Mouse (Mus musculus) bone marrow, adult 2 months (tissue): Measurements from ENCODE around the gene Lmbr1. TPM values are rescaled to one million over a fixed set of nuclear protein-coding genes. Genes with fewer than 3 reads are reported as not detected.

Experiments used
- H3K27ac ChIP-seq: fragments of 200-500 bp; 2 replicates; pipeline ENCODE4 v1.5.1; 2012; ENCODE audit warnings: low read depth, mild to moderate bottlenecking, control low read depth, inconsistent platforms, low read length; ENCODE audit not compliant: control insufficient read depth, poor library complexity, insufficient read depth
- H3K4me1 ChIP-seq: fragments of 200-500 bp; 2 replicates; pipeline ENCODE4 v1.6.1; 2011; ENCODE audit warnings: low read length; ENCODE audit not compliant: control insufficient read depth, insufficient read depth
- H3K4me3 ChIP-seq: fragments of 200-500 bp; replicated peaks from 2 replicates; pipeline ENCODE3; 2011; ENCODE audit warnings: mild to moderate bottlenecking, low read depth, low read length, control low read depth; ENCODE audit not compliant: control insufficient read depth
- CTCF ChIP-seq: fragments of 200-500 bp; IDR thresholded peaks from 2 replicates; pipeline ENCODE4 v1.5.1; 2011; ENCODE audit warnings: low read length, control low read depth; ENCODE audit not compliant: control insufficient read depth, insufficient read depth
- POLR2A ChIP-seq: fragments of 200-500 bp; IDR thresholded peaks from 2 replicates; pipeline ENCODE4 v1.6.1; 2011; ENCODE audit warnings: low read depth, mild to moderate bottlenecking, control low read depth, low read length, borderline replicate concordance; ENCODE audit not compliant: control insufficient read depth
- WGBS: fragments of 180-500 bp; shearing (Covaris S2); methylation state at CpG from one replicate; pipeline ENCODE4 v1.1.7; 2018; 5-methylcytosine and 5-hydroxymethylcytosine counted together
- polyA plus RNA-seq: library from polyadenylated mRNA; stranded (reverse); fragments of >200 nt; gene quantifications from 2 replicates; pipeline ENCODE4 v1.2.4, GENCODE M21; 2011; ENCODE audit warnings: low replicate concordance; ENCODE audit not compliant: missing spikeins, insufficient read depth, insufficient read length

The Lmbr1 gene
- polyA plus RNA-seq, 1 experiment: 2.2 TPM

GRCm38 (mm10) chr5:29382776-29383175, 4.6 kb upstream of the Lmbr1 start:
- H3K4me3 ChIP-seq: no peak overlapping the region
- WGBS: 78% methylated on average over 1 of the region's 1 CpGs
- H3K4me1 ChIP-seq: no peaks in the 10 kb centered on the region
- no peak for TF ChIP-seq CTCF
- no peak for TF ChIP-seq POLR2A
- H3K27ac ChIP-seq: no peak overlapping the region

- Histone ChIP-seq H3K4me3 (no peak overlapping the region), H3K4me1 (no peaks in the 10 kb centered on the region), H3K27ac (no peak overlapping the region)
- WGBS: 71% methylated on average over 2 of the region's 2 CpGs
- TF ChIP-seq CTCF (no peak), POLR2A (no peak)
Measured at GRCm38 (mm10) chr5:29380091-29380490, 1.9 kb upstream of the Lmbr1 start.

GRCm38 (mm10) chr5:29377590-29378297, 446 bp downstream of the Lmbr1 start:
- Histone ChIP-seq H3K27ac (peak overlapping the region; percentile 20; the same call in 1 of the 2 replicates), H3K4me1 (no peaks in the 10 kb centered on the region), H3K4me3 (peak overlapping the region; percentile 93)
- WGBS: 5% methylated on average over 41 of the region's 47 CpGs
- no peak for TF ChIP-seq POLR2A
- no peak for TF ChIP-seq CTCF

GRCm38 (mm10) chr5:29363511-29363910, 14.7 kb downstream of the Lmbr1 start:
- H3K27ac ChIP-seq: no peak overlapping the region
- no peaks in the 10 kb centered on the region for H3K4me1 ChIP-seq
- TF ChIP-seq POLR2A (no peak), CTCF (no peak)
- 77% methylated on average over 6 of the region's 6 CpGs for WGBS
- H3K4me3 ChIP-seq: no peak overlapping the region

- no peak overlapping the region for H3K27ac ChIP-seq
- WGBS: 46% methylated on average over 5 of the region's 5 CpGs
- H3K4me3 ChIP-seq: no peak overlapping the region
- TF ChIP-seq CTCF: no peak
- no peak for TF ChIP-seq POLR2A
- H3K4me1 ChIP-seq: no peaks in the 10 kb centered on the region
Measured at GRCm38 (mm10) chr5:29335836-29336235, 42.4 kb downstream of the Lmbr1 start.

GRCm38 (mm10) chr5:29322503-29322902, 55.7 kb downstream of the Lmbr1 start:
- H3K27ac ChIP-seq: no peak overlapping the region
- H3K4me1 ChIP-seq: no peaks in the 10 kb centered on the region
- TF ChIP-seq POLR2A: no peak
- no peak for TF ChIP-seq CTCF
- no peak overlapping the region for H3K4me3 ChIP-seq
- 88% methylated on average over 2 of the region's 2 CpGs for WGBS

- Histone ChIP-seq H3K4me1 (no peaks in the 10 kb centered on the region), H3K27ac (no peak overlapping the region), H3K4me3 (no peak overlapping the region)
- 44% methylated on average over 3 of the region's 3 CpGs for WGBS
- TF ChIP-seq CTCF (no peak), POLR2A (no peak)
Measured at GRCm38 (mm10) chr5:29309191-29309590, 69.0 kb downstream of the Lmbr1 start.

- Histone ChIP-seq H3K4me3 (no peak overlapping the region), H3K27ac (no peak overlapping the region), H3K4me1 (peaks cover 1% of the 10 kb centered on the region; the same call in 1 of the 2 replicates)
- TF ChIP-seq POLR2A (no peak), CTCF (peak; percentile 81)
- 20% methylated on average over 2 of the region's 2 CpGs for WGBS
Measured at GRCm38 (mm10) chr5:29293194-29293593, 85.0 kb downstream of the Lmbr1 start.
